Mouse (Mus musculus) NIH3T3 (cell line): ENCODE results near the gene Anpep.

Source experiments
- DNase-seq: peaks from one replicate; pipeline ENCODE4 v3.0.0-alpha.2; 2012; ENCODE audit warnings: low read depth

Gene Anpep

GRCm38 (mm10) chr7:79860811-79861210 is at the start of gene Anpep:
Gene Anpep (minus strand): TSS chr7:79861059.
- DNase-seq, result no peak

- peak; percentile 74 for DNase-seq
These were observed 46.5 kb upstream of the Anpep start for GRCm38 (mm10) chr7:79907356-79907755.

GRCm38 (mm10) chr7:79906914-79907313 is 46.1 kb upstream of the Anpep start:
- DNase-seq, result no peak

- no peak for DNase-seq
These were observed 44.3 kb upstream of the Anpep start for GRCm38 (mm10) chr7:79905193-79905592.

- DNase-seq, result no peak
These were observed 42.4 kb upstream of the Anpep start for GRCm38 (mm10) chr7:79903160-79903792.

GRCm38 (mm10) chr7:79900753-79901152 is 39.9 kb upstream of the Anpep start:
- DNase-seq, result no peak

GRCm38 (mm10) chr7:79895225-79895624 is 34.4 kb upstream of the Anpep start:
- DNase-seq, result no peak

- DNase-seq, result no peak
These were observed 33.9 kb upstream of the Anpep start for GRCm38 (mm10) chr7:79894790-79895189.

- peak; percentile 79 for DNase-seq
These were observed 31.9 kb upstream of the Anpep start for GRCm38 (mm10) chr7:79892576-79893428.

GRCm38 (mm10) chr7:79890436-79891221 is 29.8 kb upstream of the Anpep start:
- no peak for DNase-seq

- DNase-seq, result no peak
These were observed 27.7 kb upstream of the Anpep start for GRCm38 (mm10) chr7:79888603-79889002.

GRCm38 (mm10) chr7:79883613-79884334 is 22.9 kb upstream of the Anpep start:
- peak; percentile 36 for DNase-seq

- peak; percentile 73 for DNase-seq
These were observed 21.0 kb upstream of the Anpep start for GRCm38 (mm10) chr7:79881901-79882300.

- DNase-seq, result peak; percentile 94
These were observed 20.1 kb upstream of the Anpep start for GRCm38 (mm10) chr7:79880998-79881397.

- DNase-seq, result no peak
These were observed 19.2 kb upstream of the Anpep start for GRCm38 (mm10) chr7:79880033-79880432.

- no peak for DNase-seq
These were observed 17.7 kb upstream of the Anpep start for GRCm38 (mm10) chr7:79878455-79879025.

- DNase-seq, result no peak
These were observed 12.5 kb upstream of the Anpep start for GRCm38 (mm10) chr7:79873407-79873806.

GRCm38 (mm10) chr7:79871797-79872345 is 11.0 kb upstream of the Anpep start:
- DNase-seq, result no peak

GRCm38 (mm10) chr7:79869072-79869719 is 8.3 kb upstream of the Anpep start:
- no peak for DNase-seq

- DNase-seq, result no peak
These were observed 7.6 kb upstream of the Anpep start for GRCm38 (mm10) chr7:79868475-79868874.

- peak; percentile 72 for DNase-seq
These were observed 7.0 kb upstream of the Anpep start for GRCm38 (mm10) chr7:79867861-79868260.
